Mouse (Mus musculus): ENCODE results near the gene Fndc5. TPM values are rescaled to one million over a fixed set of nuclear protein-coding genes. Genes with fewer than 3 reads are reported as not detected.

Gene Fndc5
- total RNA-seq, 2 experiments from 2014 or later = not detected

- ATAC-seq (replicated peaks; ENCODE audit: poor library complexity) = no peak
These were observed 14.7 kb upstream of the Fndc5 start for GRCm38 (mm10) chr4:129122107-129122506.

DNA sequence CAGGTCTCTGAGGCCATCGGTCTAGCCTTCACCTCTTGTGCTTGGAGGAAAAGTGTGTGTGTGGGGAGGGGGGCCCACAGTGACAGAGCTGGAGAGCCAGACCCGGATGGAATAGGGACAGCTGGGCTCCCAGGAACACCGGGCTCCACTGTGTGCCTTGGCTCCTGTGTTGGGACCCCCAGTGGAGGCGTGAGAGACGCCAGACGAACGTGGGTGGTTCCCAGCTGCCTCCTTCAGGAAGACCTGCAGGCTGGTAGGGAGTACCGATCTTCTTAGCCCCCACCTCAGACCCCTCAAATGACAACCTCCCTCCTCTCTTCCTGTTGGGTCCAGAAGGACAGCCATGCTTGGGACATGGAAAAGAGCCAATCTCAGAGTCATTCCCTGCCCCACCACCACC, 14.1 kb upstream of the Fndc5 start:
- ATAC-seq (replicated peaks; ENCODE audit: poor library complexity) = no peak

GRCm38 (mm10) chr4:129124652-129125146, 12.1 kb upstream of the Fndc5 start:
- ATAC-seq (replicated peaks; ENCODE audit: poor library complexity) = no peak

DNA sequence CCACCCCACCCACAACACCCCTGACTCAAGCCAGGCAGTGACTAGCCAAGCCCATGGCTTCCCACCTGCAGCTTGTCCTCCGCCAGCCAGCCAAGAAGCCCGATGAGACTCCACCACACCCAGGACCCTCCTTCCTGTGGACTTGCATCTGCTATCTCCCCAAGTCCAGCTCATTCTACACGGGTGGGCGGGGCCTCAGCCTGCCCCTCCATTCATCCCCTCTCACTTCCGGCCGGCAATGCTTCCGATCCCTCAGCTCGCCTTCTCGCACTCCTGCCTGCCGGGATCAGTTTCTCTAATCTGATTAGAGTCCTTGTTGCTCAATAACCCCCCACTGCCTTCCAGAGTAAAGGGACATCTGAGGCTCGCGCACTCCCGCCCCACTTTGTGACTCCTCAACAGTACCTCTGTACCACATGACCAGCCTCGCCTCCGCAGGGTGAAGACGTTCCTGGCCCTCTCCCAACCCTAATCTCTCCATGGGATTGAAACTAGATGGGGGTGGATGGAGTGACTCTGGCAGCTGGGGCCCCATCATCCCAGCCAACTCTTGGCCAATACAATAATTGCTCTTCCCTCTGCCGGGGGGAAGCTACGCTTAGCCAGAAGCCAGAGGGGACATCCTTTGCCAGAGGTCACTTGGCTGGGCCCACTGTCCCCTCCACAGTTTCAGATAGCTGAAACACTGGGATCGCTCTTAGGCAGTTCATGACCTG, 10.9 kb upstream of the Fndc5 start:
- ATAC-seq (replicated peaks; ENCODE audit: poor library complexity) = no peak

DNA sequence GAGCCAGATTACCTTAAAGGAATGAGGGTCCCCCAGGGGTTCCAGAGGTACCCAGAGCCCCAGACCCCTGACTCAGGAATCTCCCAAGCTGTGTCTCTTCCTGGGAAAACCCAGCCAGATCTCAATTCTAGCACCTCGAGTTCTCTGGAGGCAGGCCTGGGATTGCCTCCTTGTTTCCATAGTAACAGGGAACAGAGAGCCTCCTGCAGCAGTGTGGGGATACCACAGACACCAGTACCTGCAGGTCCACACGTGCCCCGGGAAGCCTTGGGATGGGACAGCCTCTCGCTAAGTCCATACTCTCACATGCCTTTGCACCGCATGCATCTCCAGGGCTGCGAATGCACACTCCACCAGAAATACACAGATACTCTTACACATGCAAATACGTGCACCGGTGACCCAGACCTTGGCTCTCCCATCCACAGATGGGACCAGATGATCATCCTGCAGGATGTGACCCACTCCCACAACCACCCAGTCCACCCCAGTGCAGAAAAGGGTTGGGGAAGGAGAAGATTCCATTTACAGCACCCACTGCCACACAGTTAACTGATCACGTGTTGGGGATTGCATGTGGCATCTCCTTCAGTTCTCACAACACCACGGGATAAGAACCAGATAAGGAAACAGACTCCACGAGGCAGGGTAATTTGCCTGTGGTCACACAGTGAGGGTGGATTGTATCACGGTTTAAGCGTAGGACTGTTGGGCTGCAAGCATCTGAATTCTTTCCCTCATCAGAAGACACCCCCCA, 8.0 kb upstream of the Fndc5 start:
- ATAC-seq (replicated peaks; ENCODE audit: poor library complexity) = no peak

- ATAC-seq (replicated peaks; ENCODE audit: poor library complexity) = no peak
These were observed 7.4 kb upstream of the Fndc5 start for GRCm38 (mm10) chr4:129129387-129129786.

- ATAC-seq (replicated peaks; ENCODE audit: poor library complexity) = peak; percentile 53
These were observed 6.7 kb upstream of the Fndc5 start for GRCm38 (mm10) chr4:129130149-129130548.

DNA sequence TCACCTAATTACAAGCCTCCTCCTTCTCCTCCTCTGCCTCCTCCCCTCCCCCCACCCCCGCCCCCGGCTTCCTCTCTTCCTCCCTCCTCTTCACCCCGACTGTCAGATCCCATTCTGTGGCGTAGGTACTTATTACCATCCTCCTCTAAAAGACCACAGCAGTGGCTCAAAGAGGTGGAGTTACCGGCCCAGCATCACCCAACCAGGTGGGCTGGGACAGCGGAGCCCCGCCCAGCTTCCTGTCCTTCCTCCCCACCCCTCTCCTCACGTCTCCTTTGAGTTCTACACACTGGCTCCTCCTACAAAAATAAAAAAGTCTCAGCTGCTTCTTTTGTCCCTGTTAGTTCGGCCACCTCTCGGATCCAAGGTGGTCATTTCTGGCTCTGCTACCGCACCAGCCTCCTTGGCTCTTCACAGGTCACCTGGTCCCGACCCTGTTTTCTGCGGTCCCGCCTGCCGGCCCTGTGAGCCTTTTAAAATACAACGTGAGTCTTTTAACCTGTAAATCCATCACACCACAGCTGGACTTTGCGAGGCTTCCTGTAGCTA, 6.0 kb upstream of the Fndc5 start:
- ATAC-seq (replicated peaks; ENCODE audit: poor library complexity) = peak; percentile 32; the same call in 1 of the 2 replicates

GRCm38 (mm10) chr4:129134799-129135585, 1.8 kb upstream of the Fndc5 start:
- peak; percentile 48 for ATAC-seq (replicated peaks; ENCODE audit: poor library complexity)

DNA sequence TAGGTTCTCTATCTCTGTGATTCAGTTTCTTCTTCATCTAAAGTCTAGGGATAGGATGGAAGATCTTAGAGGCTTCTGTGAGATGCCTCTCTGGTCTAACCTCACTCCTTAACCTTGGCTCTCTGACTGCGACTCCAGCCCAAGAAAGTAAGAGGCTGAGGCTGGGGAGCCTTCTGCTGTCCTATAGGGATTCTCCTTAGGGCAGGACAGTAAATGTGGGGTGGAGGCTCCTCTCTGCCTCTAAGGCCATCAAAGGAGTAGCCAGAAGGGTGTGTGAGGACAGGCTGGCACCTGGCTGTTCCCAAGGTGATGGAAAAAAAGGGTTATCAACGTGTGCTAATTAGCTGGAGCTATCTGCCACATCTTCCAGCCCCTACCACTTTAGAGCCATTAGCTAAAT, 1.2 kb upstream of the Fndc5 start:
- ATAC-seq (replicated peaks; ENCODE audit: poor library complexity) = no peak

GRCm38 (mm10) chr4:129136189-129136578, 615 bp upstream of the Fndc5 start:
- no peak for ATAC-seq (replicated peaks; ENCODE audit: poor library complexity)

GRCm38 (mm10) chr4:129137392-129138321, 858 bp downstream of the Fndc5 start:
- no peak for ATAC-seq (replicated peaks; ENCODE audit: poor library complexity)

- peak; percentile 61 for ATAC-seq (replicated peaks; ENCODE audit: poor library complexity)
These were observed 2.8 kb downstream of the Fndc5 start for GRCm38 (mm10) chr4:129139642-129140041.

GRCm38 (mm10) chr4:129140808-129141207, 4.0 kb downstream of the Fndc5 start:
- ATAC-seq (replicated peaks; ENCODE audit: poor library complexity) = peak; percentile 29

DNA sequence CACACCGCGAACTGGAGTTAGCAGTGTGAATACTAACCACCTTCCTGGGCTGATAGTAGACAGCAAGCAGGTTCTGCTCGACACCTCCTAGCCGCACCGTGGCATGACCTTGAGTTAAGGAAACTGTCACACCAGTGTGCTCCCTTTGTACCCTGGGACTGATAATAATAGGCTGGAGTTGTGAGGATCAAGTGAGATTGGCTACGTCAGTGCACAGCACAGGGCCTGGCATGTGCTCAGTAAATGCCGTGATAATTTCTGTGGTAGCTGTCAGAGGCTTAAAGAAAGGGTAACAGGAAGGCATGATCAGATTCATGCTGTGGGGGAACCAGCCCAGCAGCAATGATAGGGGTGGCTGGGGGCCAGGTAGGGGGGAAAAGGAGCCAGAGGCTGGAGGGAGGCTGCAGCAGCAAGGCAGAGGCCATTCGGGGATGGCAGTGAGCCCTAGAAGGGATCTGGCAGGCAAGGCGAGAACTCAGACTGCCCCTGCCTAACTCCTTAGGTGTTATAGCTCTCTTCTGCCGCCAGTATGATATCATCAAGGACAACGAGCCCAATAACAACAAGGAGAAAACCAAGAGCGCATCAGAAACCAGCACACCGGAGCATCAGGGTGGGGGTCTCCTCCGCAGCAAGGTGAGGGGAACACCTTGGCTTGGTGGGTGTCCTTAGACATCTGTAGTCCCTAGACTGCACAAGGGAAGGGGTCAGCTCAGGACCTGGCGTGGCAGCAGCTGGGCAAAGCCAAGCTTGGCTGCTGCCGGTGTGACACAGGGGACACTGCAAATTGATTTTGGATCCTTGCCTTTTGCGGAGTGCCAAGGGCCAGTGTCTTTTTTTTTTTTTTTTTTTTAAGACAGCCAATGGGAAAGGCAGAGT, 5.0 kb downstream of the Fndc5 start:
- ATAC-seq (replicated peaks; ENCODE audit: poor library complexity) = peak; percentile 56

- peak; percentile 30 for ATAC-seq (replicated peaks; ENCODE audit: poor library complexity)
These were observed 5.7 kb downstream of the Fndc5 start for GRCm38 (mm10) chr4:129142439-129143045.

- no peak for ATAC-seq (replicated peaks; ENCODE audit: poor library complexity)
These were observed 6.7 kb downstream of the Fndc5 start for GRCm38 (mm10) chr4:129143509-129143908.

All from megakaryocyte progenitor cell, adult 5-6 weeks (primary cell).